Mouse (Mus musculus): ENCODE data around the gene Eml6. TPM values are rescaled to one million over a fixed set of nuclear protein-coding genes. Genes with fewer than 3 reads are reported as not detected.
A peak's percentile ranks its signal among the peaks of the same experiment; 100 is the strongest.

Gene Eml6
- polyA plus RNA-seq, 1 experiment: 1.2 TPM

DNA sequence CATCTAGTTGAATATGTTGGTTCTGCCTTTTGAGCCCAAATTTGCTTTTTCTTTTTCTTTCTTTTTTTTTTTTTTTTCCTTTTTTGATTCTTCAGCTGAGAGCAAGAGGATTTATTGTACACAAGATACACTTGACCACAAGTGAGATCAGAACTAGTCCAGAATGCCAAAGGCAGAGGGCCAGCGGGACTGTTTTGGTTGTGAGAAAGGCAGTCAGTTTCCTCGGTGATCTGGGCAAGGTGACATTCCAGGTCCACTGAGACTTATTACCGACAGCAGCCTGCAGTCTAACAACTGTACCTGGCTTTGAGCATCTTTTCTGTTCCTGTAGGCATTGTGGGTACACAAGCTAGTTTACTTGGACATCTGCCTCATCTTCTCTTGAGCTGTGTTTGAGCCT, 323.1 kb downstream of the Eml6 start:
- H3K27ac ChIP-seq (ENCODE audit: control insufficient read depth, insufficient read depth, low read depth, low read length, poor library complexity): no peak overlapping the region
- TF ChIP-seq CTCF (IDR thresholded peaks at IDR 0.05; ENCODE audit: control insufficient read depth, insufficient read depth, low read length): no peak
- no peak for TF ChIP-seq POLR2A (IDR thresholded peaks at IDR 0.05; ENCODE audit: borderline replicate concordance, control insufficient read depth, low read depth, low read length)
- peaks cover 2% of the 10 kb centered on the region; the same call in 1 of the 2 replicates for H3K4me1 ChIP-seq (ENCODE audit: control insufficient read depth, insufficient read depth, low read length)

DNA sequence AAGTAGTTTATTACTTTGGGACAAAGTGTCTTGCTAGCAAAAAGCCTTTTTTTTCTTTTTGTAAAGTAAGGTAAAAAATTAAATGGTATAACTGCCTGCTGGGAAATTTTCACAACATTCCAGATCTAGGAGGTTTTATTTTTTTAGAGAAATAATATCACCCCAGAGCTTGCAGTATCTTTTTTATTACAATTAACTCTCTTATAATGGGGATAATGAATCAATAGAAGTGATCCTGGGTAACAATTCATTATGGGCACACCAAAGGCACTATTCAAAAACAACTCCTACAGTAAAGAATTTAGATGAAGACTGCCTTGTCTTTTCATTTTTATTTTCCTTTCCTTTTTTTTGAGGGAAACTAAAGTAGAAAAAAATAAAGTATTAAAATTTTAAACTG, 331.1 kb downstream of the Eml6 start:
- H3K27ac ChIP-seq (ENCODE audit: control insufficient read depth, insufficient read depth, low read depth, low read length, poor library complexity): no peak overlapping the region
- H3K4me3 ChIP-seq (replicated peaks; ENCODE audit: control insufficient read depth, low read depth, low read length): no peak overlapping the region
- TF ChIP-seq CTCF (IDR thresholded peaks at IDR 0.05; ENCODE audit: control insufficient read depth, insufficient read depth, low read length): no peak
- no peak for TF ChIP-seq POLR2A (IDR thresholded peaks at IDR 0.05; ENCODE audit: borderline replicate concordance, control insufficient read depth, low read depth, low read length)
- no peaks in the 10 kb centered on the region for H3K4me1 ChIP-seq (ENCODE audit: control insufficient read depth, insufficient read depth, low read length)

More for the DNA sequence above, 323.1 kb downstream of the Eml6 start:
- no peak overlapping the region for H3K4me3 ChIP-seq (replicated peaks; ENCODE audit: control insufficient read depth, low read depth, low read length)
- 77% methylated on average over 3 of the region's 3 CpGs for WGBS

DNA sequence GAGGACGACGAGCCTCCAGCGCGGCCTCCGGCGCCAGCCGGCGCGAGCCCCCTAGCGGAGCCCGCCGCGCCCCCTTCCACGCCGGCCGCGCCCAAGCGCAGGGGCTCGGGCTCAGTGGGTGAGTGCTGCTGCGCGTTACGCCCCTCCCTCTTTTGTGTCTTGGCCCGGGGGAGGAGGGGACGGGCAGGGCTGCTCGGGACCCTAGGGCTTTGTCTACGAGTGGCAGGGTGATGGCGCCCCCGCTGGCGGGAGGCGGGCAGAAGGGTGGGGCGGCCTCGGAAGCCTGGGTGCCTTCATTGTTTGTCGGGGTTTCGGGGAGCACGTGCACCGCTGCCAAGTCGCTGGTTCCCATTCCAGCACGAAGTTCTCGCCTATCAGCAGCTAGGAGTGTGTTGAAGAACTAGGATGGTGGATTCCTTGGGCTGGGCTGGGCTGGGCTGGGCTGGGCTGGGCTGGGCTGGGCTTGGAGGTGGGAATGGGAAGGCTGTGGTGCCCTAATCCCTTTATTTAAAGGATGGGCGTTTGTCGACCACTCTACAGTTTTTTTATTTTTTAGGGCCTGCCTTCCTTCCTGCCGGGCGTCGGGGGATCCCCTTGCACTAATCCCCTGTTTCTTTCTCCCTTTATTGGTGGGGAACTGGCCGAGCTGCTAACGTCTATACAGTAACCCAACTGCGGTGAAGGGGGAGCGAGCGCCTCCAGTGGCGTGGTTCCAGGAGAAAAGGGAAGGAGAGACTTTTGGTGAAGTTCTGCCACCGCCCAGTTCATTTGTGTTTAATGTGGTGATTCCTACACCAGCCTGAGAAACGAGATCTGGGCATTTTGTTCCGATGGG, 332.0 kb downstream of the Eml6 start:
- under 1% methylated on average over 53 of the region's 53 CpGs for WGBS
- peak overlapping the region; percentile 87 for H3K4me3 ChIP-seq (replicated peaks; ENCODE audit: control insufficient read depth, low read depth, low read length)
- TF ChIP-seq POLR2A (IDR thresholded peaks at IDR 0.05; ENCODE audit: borderline replicate concordance, control insufficient read depth, low read depth, low read length): peak; percentile 47; the same call in 1 of the 2 replicates
- TF ChIP-seq CTCF (IDR thresholded peaks at IDR 0.05; ENCODE audit: control insufficient read depth, insufficient read depth, low read length): peak; percentile 88
- H3K4me1 ChIP-seq (ENCODE audit: control insufficient read depth, insufficient read depth, low read length): no peaks in the 10 kb centered on the region
- H3K27ac ChIP-seq (ENCODE audit: control insufficient read depth, insufficient read depth, low read depth, low read length, poor library complexity): peak overlapping the region; percentile 98

Other genes starting within 250 kb of the Eml6 start
- not detected in 2 replicates for gene 4931440F15Rik, start 200.4 kb downstream of the Eml6 start, polyA plus RNA-seq (2011; ENCODE audit: insufficient read depth, insufficient read length, low replicate concordance, missing spikeins)
- gene Sptbn1, start 242.1 kb upstream of the Eml6 start, polyA plus RNA-seq (2011; ENCODE audit: insufficient read depth, insufficient read length, low replicate concordance, missing spikeins): 26.1 and 53.4 TPM in 2 replicates

Measured in bone marrow, adult 2 months (tissue).